Mouse (Mus musculus) thymus, postnatal 36 days (tissue): ENCODE measurements around the gene Ripor2.

Experiments used
- DNase-seq, 2 experiments: peaks; one replicate each; pipeline ENCODE4 v3.0.0; 2022; ENCODE audit warnings: mixed read lengths in 2 of 2

Ripor2 gene

DNA sequence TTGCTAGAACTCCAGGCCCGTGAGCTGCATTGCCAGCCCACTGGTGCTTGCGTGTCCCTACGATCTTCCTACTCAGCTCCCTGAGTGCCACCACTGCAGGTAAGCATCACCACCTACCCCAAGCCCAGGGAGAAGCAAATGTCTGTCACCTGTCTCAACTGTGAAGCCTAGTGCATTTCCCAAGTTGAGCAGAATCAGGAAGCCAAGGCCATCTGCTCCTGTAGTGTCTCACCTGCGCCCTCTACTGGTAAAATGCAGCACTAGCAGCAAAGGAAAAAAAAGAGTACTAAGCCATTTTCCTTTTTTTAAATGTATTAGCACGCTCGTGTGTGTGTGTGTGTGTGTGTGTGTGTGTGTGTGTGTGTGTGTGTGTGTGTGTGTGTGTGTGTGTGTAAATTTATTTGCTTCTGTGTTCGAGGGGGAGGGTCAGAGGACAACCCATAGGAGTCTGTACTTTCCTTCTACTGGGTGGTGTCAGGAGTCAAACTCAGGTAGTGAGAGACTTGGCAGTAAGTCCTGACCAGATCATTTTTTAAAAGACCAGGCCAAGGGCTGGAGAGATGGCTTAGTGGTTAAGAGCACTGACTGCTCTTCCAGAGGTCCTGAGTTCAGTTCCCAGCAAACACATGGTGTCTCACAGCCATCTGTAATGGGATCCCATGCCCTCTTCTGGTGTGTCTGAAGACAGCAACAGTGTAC lies 194.3 kb downstream of the Ripor2 start:
- peak; percentile 36 to 39 for DNase-seq

DNA sequence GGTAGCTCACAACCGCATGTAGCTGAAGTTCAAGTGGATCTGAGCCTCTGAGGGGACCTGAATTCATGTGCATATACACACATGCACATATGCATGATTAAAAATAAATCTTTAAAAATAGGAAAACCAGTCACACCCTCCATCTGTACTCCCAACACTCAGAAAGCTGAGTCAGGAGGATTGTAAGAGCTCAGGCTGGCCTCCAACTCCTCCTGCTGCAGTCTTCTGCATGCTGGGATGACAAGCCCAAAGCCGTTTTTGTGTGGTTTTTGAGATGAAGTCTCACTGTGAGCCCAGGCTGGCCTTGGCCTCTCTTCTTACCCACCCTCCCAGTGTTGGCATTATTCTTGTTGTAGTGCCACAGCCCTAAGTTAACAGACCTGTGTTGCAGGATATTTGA lies 196.0 kb downstream of the Ripor2 start:
- no peak for DNase-seq

DNA sequence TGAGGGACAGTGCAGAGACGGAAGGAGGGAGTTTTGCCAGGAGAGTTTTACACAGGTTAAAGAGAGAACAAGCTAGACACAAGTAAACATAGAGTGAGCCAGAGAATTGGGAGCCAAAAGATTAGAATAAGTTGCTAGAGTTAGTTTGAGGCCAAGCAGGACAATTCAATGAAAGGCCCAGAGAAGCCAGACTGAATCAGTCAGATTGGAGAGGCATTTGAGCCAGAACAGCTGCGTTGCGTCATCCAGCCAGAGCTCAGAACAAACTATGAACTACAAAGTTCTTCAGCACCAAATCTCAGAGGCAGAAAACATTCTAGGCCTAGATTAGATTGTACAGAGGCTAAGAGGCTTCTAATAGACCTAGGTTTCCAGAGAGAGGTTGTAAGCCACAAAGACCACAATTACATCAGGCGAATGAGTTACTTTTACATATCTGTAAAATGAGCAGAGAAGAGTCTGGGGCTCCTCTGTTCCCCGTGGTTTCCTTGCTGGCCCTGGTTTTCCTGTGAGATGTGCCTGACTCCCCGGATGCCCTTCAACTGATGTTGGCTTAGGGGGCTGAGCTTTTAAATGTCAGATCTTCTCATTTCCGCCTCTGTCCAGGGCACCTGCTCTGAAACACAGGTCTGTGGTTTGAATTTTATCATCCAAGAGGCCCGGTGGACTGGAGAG lies 196.9 kb downstream of the Ripor2 start:
- peak in 1 of 2 experiments; percentile 23 for DNase-seq

DNA sequence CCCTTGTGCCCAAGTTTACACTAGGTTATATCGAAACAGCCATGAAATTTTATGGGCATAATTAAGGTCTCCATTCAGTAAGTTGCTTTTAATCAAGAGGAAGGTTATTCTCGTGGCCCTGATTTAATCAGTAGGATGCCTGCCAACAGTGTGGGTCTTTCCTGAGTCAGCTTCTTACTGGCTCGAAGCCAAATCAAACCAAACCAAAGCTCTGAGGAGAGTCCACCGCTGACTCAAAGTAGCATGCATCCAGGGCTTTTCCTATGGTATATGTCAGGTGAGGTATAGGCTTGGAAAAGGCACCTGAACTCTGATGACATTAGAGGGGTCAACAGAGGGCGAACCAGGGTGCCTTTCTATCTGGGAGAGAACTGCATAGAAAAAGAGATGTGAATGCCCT lies 199.9 kb downstream of the Ripor2 start:
- no peak for DNase-seq
